In the genomic region with DNA sequence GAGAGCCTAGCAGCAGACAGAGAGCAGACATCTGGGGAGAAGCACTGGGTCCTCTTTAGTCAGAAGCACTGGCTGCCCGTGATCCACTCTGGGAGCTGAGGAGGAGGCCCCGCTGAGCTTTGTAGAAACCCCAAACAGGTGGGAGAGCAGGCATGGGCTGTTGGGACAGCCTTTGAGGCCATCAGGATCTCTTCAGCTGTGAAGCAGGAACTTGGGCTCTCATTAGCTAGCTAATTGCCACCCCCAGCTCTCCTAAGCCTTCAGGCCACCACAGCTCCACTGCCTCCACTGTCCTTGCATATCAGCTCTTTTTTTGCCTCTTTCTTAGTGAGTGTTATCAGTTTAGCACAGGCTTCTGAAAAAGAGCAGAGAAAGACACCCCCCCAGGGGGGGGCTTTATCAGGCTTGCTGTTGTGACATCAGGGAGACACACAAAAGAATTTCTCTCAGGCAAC, we compare ENCODE assay signal across 15 mouse cellular contexts. TPM values are rescaled to one million over a fixed set of nuclear protein-coding genes. Genes with fewer than 3 reads are reported as not detected.
DNase-seq lines count a peak whose midpoint lies in the region; ATAC-seq lines count a peak whose summit lies in the region.
"Had no signal": no experiment of that assay in that cellular context is flagged by ENCODE, and none has a peak within 500 bp of the region (broad histone marks: within the 10 kb centered on the region; RNA-seq: fewer than 3 reads in every experiment).

No protein-coding gene starts in this region.

- peak; percentile 95 for DNase-seq in c-Kit-positive CD71-positive TER-119-negative erythroid progenitor cells, embryonic 14.5 days (ENCODE audit: low read depth)
- DNase-seq in adrenal gland, postnatal 25 days = no peak
- DNase-seq: adrenal gland, adult 8-10 months; cerebellum, adult 9-10 months; right cerebral cortex, postnatal 14 days; thymus, adult 18-20 months had no signal

- H3K9me3 ChIP-seq in megakaryocyte, embryonic 14.5 days = no peaks in the 10 kb centered on the region
- no peaks in the 10 kb centered on the region for H3K9me3 ChIP-seq in forebrain, embryonic 13.5 days (replicated peaks)
- H3K9me3 ChIP-seq: neural tube, embryonic 12.5 days had no signal

- H3K4me1 ChIP-seq in megakaryocyte, embryonic 14.5 days = peaks cover 79% of the 10 kb centered on the region
- peaks cover 7% of the 10 kb centered on the region; the same call in 1 of the 2 replicates for H3K4me1 ChIP-seq in forebrain, embryonic 13.5 days
- H3K4me1 ChIP-seq: neural tube, embryonic 12.5 days had no signal

- 0 out of 2 replicates have a peak overlapping the region, but pooled peaks have one; percentile 9 for H3K9ac ChIP-seq in forebrain, embryonic 13.5 days
- H3K9ac ChIP-seq: neural tube, embryonic 12.5 days had no signal

- peaks cover 5% of the 10 kb centered on the region for H3K36me3 ChIP-seq in megakaryocyte, embryonic 14.5 days (replicated peaks; ENCODE audit: low read length)
- no peaks in the 10 kb centered on the region for H3K36me3 ChIP-seq in forebrain, embryonic 13.5 days (ENCODE audit: poor library complexity, severe bottlenecking)
- H3K36me3 ChIP-seq: neural tube, embryonic 12.5 days had no signal

- H3K27ac ChIP-seq in forebrain, embryonic 13.5 days = no peak overlapping the region
- H3K27ac ChIP-seq: hindbrain, postnatal 0 days; layer of hippocampus, adult 2 months; neural tube, embryonic 12.5 days had no signal

- peak overlapping the region; percentile 85 for H3K4me3 ChIP-seq in megakaryocyte, embryonic 14.5 days (replicated peaks)
- H3K4me3 ChIP-seq in forebrain, embryonic 13.5 days = no peak overlapping the region
- H3K4me3 ChIP-seq: layer of hippocampus, adult 2 months; neural tube, embryonic 12.5 days had no signal

- H3K27me3 ChIP-seq in megakaryocyte, embryonic 14.5 days (replicated peaks) = no peaks in the 10 kb centered on the region
- no peaks in the 10 kb centered on the region for H3K27me3 ChIP-seq in forebrain, embryonic 13.5 days
- H3K27me3 ChIP-seq: neural tube, embryonic 12.5 days had no signal

- H3K4me2 ChIP-seq in forebrain, embryonic 13.5 days = no peak overlapping the region
- H3K4me2 ChIP-seq: neural tube, embryonic 12.5 days had no signal

- no peak for ATAC-seq in megakaryocyte, adult 5-6 weeks (ENCODE audit: poor library complexity, severe bottlenecking)
- ATAC-seq in forebrain, embryonic 13.5 days = no peak
- peak; percentile 72 for ATAC-seq in megakaryocyte progenitor cell, adult 5-6 weeks (replicated peaks; ENCODE audit: poor library complexity)
- no peak for ATAC-seq in activated CD4-positive, CD25-positive, alpha-beta regulatory T cell, adult 4 months
- ATAC-seq: hindbrain, postnatal 0 days had no signal

- WGBS in forebrain, embryonic 13.5 days = 59% methylated on average over 2 of the region's 2 CpGs

RNA-seq across cellular contexts. Expression of a gene that starts 11.5 kb away (rescaled TPM):
- polyA plus RNA-seq in megakaryocyte, embryonic 14.5 days (2012; ENCODE audit: insufficient read depth, low replicate concordance) = 36.3 and 112 TPM in 2 replicates
- total RNA-seq in megakaryocyte, adult 5-6 weeks (2015) = 648 and 668 TPM in 2 replicates
- total RNA-seq in megakaryocyte, adult 5-6 weeks (2017) = 1,188 and 1,238 TPM in 2 replicates
- 514 and 545 TPM in 2 replicates for polyA plus RNA-seq in forebrain, embryonic 13.5 days (2015; fragmentation: Nextera tagmentation; extraction: Ambion mirVana)
- total RNA-seq in megakaryocyte progenitor cell, adult 5-6 weeks (2015) = 679 and 683 TPM in 2 replicates
- total RNA-seq in megakaryocyte progenitor cell, adult 5-6 weeks (2017) = 1,301 and 1,452 TPM in 2 replicates
- 100 to 1,000 TPM; 807 to 897 TPM for polyA plus RNA-seq in activated CD4-positive, CD25-positive, alpha-beta regulatory T cell, adult 4 months (2017; shearing (Covaris generic))
- total RNA-seq in adrenal gland, postnatal 25 days (2021) = 333 and 372 TPM in 2 replicates

RNA-seq across cellular contexts. Expression of a gene that starts 26.8 kb away (rescaled TPM):
- polyA plus RNA-seq in megakaryocyte, embryonic 14.5 days (2012; ENCODE audit: insufficient read depth, low replicate concordance) = 1.3 TPM in 1 of 2 replicates, not detected in the other
- 0.40 and 0.43 TPM in 2 replicates for total RNA-seq in megakaryocyte, adult 5-6 weeks (2015)
- total RNA-seq in megakaryocyte, adult 5-6 weeks (2017) = not detected in 2 replicates
- 15.1 and 17.1 TPM in 2 replicates for polyA plus RNA-seq in forebrain, embryonic 13.5 days (2015; fragmentation: Nextera tagmentation; extraction: Ambion mirVana)
- total RNA-seq in megakaryocyte progenitor cell, adult 5-6 weeks (2015) = 4.2 and 4.7 TPM in 2 replicates
- total RNA-seq in megakaryocyte progenitor cell, adult 5-6 weeks (2017) = 2.0 and 3.3 TPM in 2 replicates
- 1 to 10 TPM; 4.1 TPM for polyA plus RNA-seq in activated CD4-positive, CD25-positive, alpha-beta regulatory T cell, adult 4 months (2017; shearing (Covaris generic))
- 3.0 and 4.3 TPM in 2 replicates for total RNA-seq in adrenal gland, postnatal 25 days (2021)

RNA-seq across cellular contexts. Expression of a gene that starts 47.7 kb away (rescaled TPM):
- polyA plus RNA-seq in megakaryocyte, embryonic 14.5 days (2012; ENCODE audit: insufficient read depth, low replicate concordance) = 3.1 and 9.3 TPM in 2 replicates
- total RNA-seq in megakaryocyte, adult 5-6 weeks (2015) = 15.5 and 17.3 TPM in 2 replicates
- 13.4 and 14.1 TPM in 2 replicates for total RNA-seq in megakaryocyte, adult 5-6 weeks (2017)
- 185 and 192 TPM in 2 replicates for polyA plus RNA-seq in forebrain, embryonic 13.5 days (2015; fragmentation: Nextera tagmentation; extraction: Ambion mirVana)
- 35.4 and 39.7 TPM in 2 replicates for total RNA-seq in megakaryocyte progenitor cell, adult 5-6 weeks (2015)
- total RNA-seq in megakaryocyte progenitor cell, adult 5-6 weeks (2017) = 27.8 and 28.1 TPM in 2 replicates
- 10 to 100 TPM; 24.5 to 27.8 TPM for polyA plus RNA-seq in activated CD4-positive, CD25-positive, alpha-beta regulatory T cell, adult 4 months (2017; shearing (Covaris generic))
- 36.1 and 37.0 TPM in 2 replicates for total RNA-seq in adrenal gland, postnatal 25 days (2021)

RNA-seq across cellular contexts. Expression of a gene that starts 48.8 kb away (rescaled TPM):
- not detected in 2 replicates for polyA plus RNA-seq in megakaryocyte, embryonic 14.5 days (2012; ENCODE audit: insufficient read depth, low replicate concordance)
- total RNA-seq in megakaryocyte, adult 5-6 weeks (2015) = not detected in 2 replicates
- not detected in 2 replicates for total RNA-seq in megakaryocyte, adult 5-6 weeks (2017)
- polyA plus RNA-seq in forebrain, embryonic 13.5 days (2015; fragmentation: Nextera tagmentation; extraction: Ambion mirVana) = 3.0 and 4.1 TPM in 2 replicates
- total RNA-seq in megakaryocyte progenitor cell, adult 5-6 weeks (2015) = not detected in 2 replicates
- total RNA-seq in megakaryocyte progenitor cell, adult 5-6 weeks (2017) = not detected in 2 replicates
- 1 to 10 TPM; 2.3 to 7.0 TPM for polyA plus RNA-seq in activated CD4-positive, CD25-positive, alpha-beta regulatory T cell, adult 4 months (2017; shearing (Covaris generic))
- total RNA-seq in adrenal gland, postnatal 25 days (2021) = not detected in 2 replicates
- total RNA-seq: adrenal gland, adult 8-10 months; hindbrain, postnatal 0 days; layer of hippocampus, adult 2 months; left cerebral cortex, postnatal 36 days had no signal
